Mouse (Mus musculus) intestine, embryonic 15.5 days (tissue): ENCODE data around the gene Gm38392. TPM values are rescaled to one million over a fixed set of nuclear protein-coding genes. Genes with fewer than 3 reads are reported as not detected.

ENCODE experiments used
- ATAC-seq: fragments of 200-750 bp; cut with Nextera tagmentation; 2 replicates; pipeline ENCODE4 v1.8.0; 2017; ENCODE audit warnings: moderate TSS enrichment, moderate library complexity
- H3K27ac ChIP-seq: fragments of 300-500 bp; sonication (generic); 2 replicates; pipeline ENCODE4 v1.5.1; 2015; ENCODE audit warnings: mild to moderate bottlenecking, inconsistent platforms
- H3K27me3 ChIP-seq: fragments of 300-500 bp; sonication (generic); replicated peaks from 2 replicates; pipeline ENCODE4 v1.6.1; 2015; ENCODE audit warnings: inconsistent platforms
- H3K36me3 ChIP-seq: fragments of 300-500 bp; sonication (generic); 2 replicates; pipeline ENCODE4 v1.6.1; 2015; ENCODE audit warnings: inconsistent platforms
- H3K4me1 ChIP-seq: fragments of 300-500 bp; sonication (generic); replicated peaks from 2 replicates; pipeline ENCODE4 v1.6.1; 2015; ENCODE audit warnings: inconsistent platforms
- H3K4me2 ChIP-seq: fragments of 300-500 bp; sonication (generic); replicated peaks from 2 replicates; pipeline ENCODE4 v1.6.1; 2015; ENCODE audit warnings: mild to moderate bottlenecking, inconsistent platforms
- H3K4me3 ChIP-seq: fragments of 300-500 bp; sonication (generic); replicated peaks from 2 replicates; pipeline ENCODE4 v1.5.1; 2015; ENCODE audit warnings: inconsistent platforms
- H3K9ac ChIP-seq: fragments of 300-500 bp; sonication (generic); 2 replicates; pipeline ENCODE4 v1.6.1; 2015; ENCODE audit warnings: inconsistent platforms
- H3K9me3 ChIP-seq: fragments of 300-500 bp; sonication (generic); 2 replicates; pipeline ENCODE4 v1.6.1; 2016; ENCODE audit warnings: inconsistent platforms
- WGBS: fragments of 180-500 bp; shearing (Covaris S2); methylation state at CpG from one replicate; pipeline ENCODE4 v1.1.7; 2015; 5-methylcytosine and 5-hydroxymethylcytosine counted together
- polyA plus RNA-seq: library from polyadenylated mRNA; unstranded; fragments of >200 nt; fragmentation: Nextera tagmentation; extraction: Ambion mirVana; gene quantifications from 2 replicates; pipeline ENCODE4 v1.2.1, GENCODE M21; 2015

Gene Gm38392
- polyA plus RNA-seq, 1 experiment from 2014 or later, result 0.15 TPM

GRCm38 (mm10) chr3:88198505-88199020 is 88.4 kb downstream of the Gm38392 start:
- ATAC-seq, result no peak

DNA sequence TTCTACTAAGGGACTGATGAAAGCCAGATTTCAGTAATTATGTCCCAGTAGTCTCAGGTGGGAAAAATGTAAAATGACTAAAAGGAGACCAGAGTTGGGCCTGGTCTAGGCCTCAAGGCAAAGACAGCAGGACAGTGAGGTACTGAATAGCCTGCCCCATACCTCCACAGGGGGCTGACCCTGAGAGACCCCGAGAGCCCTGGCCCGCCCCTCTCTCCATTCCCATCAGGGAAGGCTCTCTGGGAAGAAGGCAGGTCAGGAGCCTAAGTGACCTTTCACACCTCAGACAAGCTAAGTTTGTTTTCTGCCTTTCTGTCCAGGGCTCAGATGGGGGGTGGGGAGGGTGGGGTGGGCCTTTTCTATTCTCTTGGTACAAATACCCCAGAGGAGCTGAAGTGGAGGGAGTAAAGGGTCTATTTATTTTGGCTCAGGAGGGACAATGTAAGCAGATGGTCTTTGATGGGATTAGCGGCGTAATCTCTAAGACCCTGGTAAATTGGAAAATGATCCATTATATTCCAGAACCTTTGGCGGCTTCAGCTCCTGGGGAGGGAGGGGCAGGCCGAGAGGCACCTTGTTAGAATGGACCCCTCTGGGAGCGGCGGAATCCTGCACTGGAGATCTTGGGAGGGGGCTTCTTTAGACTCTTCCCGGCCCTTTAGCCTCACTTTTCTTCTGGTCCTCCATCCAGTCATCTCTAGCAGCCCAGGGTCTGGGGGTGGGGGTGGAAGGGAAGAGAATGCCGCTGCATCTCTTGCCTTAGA is 89.1 kb downstream of the Gm38392 start:
- ATAC-seq, result no peak

More at GRCm38 (mm10) chr3:88198505-88199020, 88.4 kb downstream of the Gm38392 start:
- H3K9me3 ChIP-seq, result no peaks in the 10 kb centered on the region
- H3K9ac ChIP-seq, result no peak overlapping the region
- H3K4me3 ChIP-seq, result no peak overlapping the region
- no peaks in the 10 kb centered on the region for H3K36me3 ChIP-seq
- peaks cover 86% of the 10 kb centered on the region for H3K27me3 ChIP-seq
- WGBS, result 6% methylated on average over 9 of the region's 9 CpGs
- H3K4me2 ChIP-seq, result no peak overlapping the region
- no peak overlapping the region for H3K27ac ChIP-seq
- H3K4me1 ChIP-seq, result peaks cover 11% of the 10 kb centered on the region

More for the DNA sequence above, 89.1 kb downstream of the Gm38392 start:
- Histone ChIP-seq H3K27me3 (peaks cover 87% of the 10 kb centered on the region), H3K4me3 (no peak overlapping the region), H3K4me1 (peaks cover 11% of the 10 kb centered on the region), H3K9ac (no peak overlapping the region), H3K36me3 (no peaks in the 10 kb centered on the region), H3K4me2 (no peak overlapping the region), H3K9me3 (no peaks in the 10 kb centered on the region), H3K27ac (no peak overlapping the region)
- 7% methylated on average over 10 of the region's 10 CpGs for WGBS

Other genes starting within 250 kb of the Gm38392 start
- 36.7 and 40.3 TPM in 2 replicates for gene Gpatch4, start 244.1 kb downstream of the Gm38392 start, polyA plus RNA-seq
- gene Naxe, start 228.7 kb downstream of the Gm38392 start, polyA plus RNA-seq, result 152 and 167 TPM in 2 replicates
- not detected in 2 replicates for gene Ttc24, start 208.9 kb downstream of the Gm38392 start, polyA plus RNA-seq
- gene Iqgap3, start 205.2 kb downstream of the Gm38392 start, polyA plus RNA-seq, result 16.7 and 17.0 TPM in 2 replicates
- 19.7 and 20.8 TPM in 2 replicates for gene Mef2d, start 144.8 kb downstream of the Gm38392 start, polyA plus RNA-seq
- 0.59 and 0.69 TPM in 2 replicates for gene Rhbg, start 32.5 kb downstream of the Gm38392 start, polyA plus RNA-seq
- 10.2 and 12.2 TPM in 2 replicates for gene Tsacc, start 9.8 kb upstream of the Gm38392 start, polyA plus RNA-seq
- 520 and 528 TPM in 2 replicates for gene Cct3, start 9.9 kb upstream of the Gm38392 start, polyA plus RNA-seq
- gene Glmp, start 37.8 kb upstream of the Gm38392 start, polyA plus RNA-seq, result 268 and 282 TPM in 2 replicates
- 20.6 and 21.6 TPM in 2 replicates for gene Tmem79, start 48.9 kb upstream of the Gm38392 start, polyA plus RNA-seq
- gene Smg5, start 49.0 kb upstream of the Gm38392 start, polyA plus RNA-seq, result 39.9 and 45.8 TPM in 2 replicates
- 3.7 and 4.2 TPM in 2 replicates for gene Paqr6, start 77.4 kb upstream of the Gm38392 start, polyA plus RNA-seq
- gene Bglap3, start 85.5 kb upstream of the Gm38392 start, polyA plus RNA-seq, result 1.3 and 2.7 TPM in 2 replicates
- not detected in 2 replicates for gene Bglap2, start 91.5 kb upstream of the Gm38392 start, polyA plus RNA-seq
- not detected in 2 replicates for gene Bglap, start 97.3 kb upstream of the Gm38392 start, polyA plus RNA-seq
- 127 and 128 TPM in 2 replicates for gene Pmf1, start 123.1 kb upstream of the Gm38392 start, polyA plus RNA-seq
- 17.2 and 17.3 TPM in 2 replicates for gene Slc25a44, start 137.9 kb upstream of the Gm38392 start, polyA plus RNA-seq
- 30.9 and 39.2 TPM in 2 replicates for gene Sema4a, start 174.0 kb upstream of the Gm38392 start, polyA plus RNA-seq
- gene Lmna, start 222.7 kb upstream of the Gm38392 start, polyA plus RNA-seq, result 120 TPM in 2 replicates
- gene Mex3a, start 245.2 kb upstream of the Gm38392 start, polyA plus RNA-seq, result 9.6 and 11.2 TPM in 2 replicates